Mouse (Mus musculus) forebrain, embryonic 11.5 days (tissue): ENCODE data around the gene Armh3. TPM values are rescaled to one million over a fixed set of nuclear protein-coding genes. Genes with fewer than 3 reads are reported as not detected.

Experiments
- ATAC-seq: fragments of 200-750 bp; cut with Nextera tagmentation; replicated peaks from 2 replicates; pipeline ENCODE4 v1.8.0; 2017; ENCODE audit warnings: moderate TSS enrichment; ENCODE audit not compliant: low FRiP score
- DNase-seq: peaks from one replicate; pipeline ENCODE4 v3.0.0-alpha.2; 2017; ENCODE audit warnings: low spot score
- H3K27ac ChIP-seq: fragments of 300-500 bp; sonication (generic); 2 replicates; pipeline ENCODE4 v1.5.1; 2014; ENCODE audit warnings: low read depth, low read length
- H3K27me3 ChIP-seq: fragments of 300-500 bp; sonication (generic); 2 replicates; pipeline ENCODE4 v1.6.1; 2014; ENCODE audit warnings: mild to moderate bottlenecking, low read length, mixed read lengths; ENCODE audit not compliant: control insufficient read depth, insufficient read depth
- H3K36me3 ChIP-seq: fragments of 300-500 bp; sonication (generic); 2 replicates; pipeline ENCODE4 v1.6.1; 2014; ENCODE audit warnings: mild to moderate bottlenecking, low read length, moderate library complexity, mixed read lengths; ENCODE audit not compliant: control insufficient read depth, insufficient read depth
- H3K4me1 ChIP-seq: fragments of 300-500 bp; sonication (generic); replicated peaks from 2 replicates; pipeline ENCODE4 v1.6.1; 2014; ENCODE audit warnings: low read length, mixed read lengths; ENCODE audit not compliant: control insufficient read depth, insufficient read depth
- H3K4me2 ChIP-seq: fragments of 300-500 bp; sonication (generic); 2 replicates; pipeline ENCODE4 v1.6.1; 2014; ENCODE audit warnings: low read depth, mild to moderate bottlenecking, low read length, moderate library complexity, mixed read lengths; ENCODE audit not compliant: severe bottlenecking
- H3K4me3 ChIP-seq: fragments of 300-500 bp; sonication (generic); 2 replicates; pipeline ENCODE4 v1.5.1; 2014; ENCODE audit warnings: low read depth, low read length
- H3K9ac ChIP-seq: fragments of 300-500 bp; sonication (generic); 2 replicates; pipeline ENCODE4 v1.6.1; 2014; ENCODE audit warnings: low read length
- H3K9me3 ChIP-seq: fragments of 300-500 bp; sonication (generic); 2 replicates; pipeline ENCODE4 v1.6.1; 2016; ENCODE audit warnings: low read length, mixed read lengths; ENCODE audit not compliant: control insufficient read depth
- WGBS: fragments of 180-500 bp; shearing (Covaris S2); extraction: QIAGEN DNeasy Blood & Tissue Kit; methylation state at CpG from one replicate; pipeline ENCODE4 v1.1.7; 2014; 5-methylcytosine and 5-hydroxymethylcytosine counted together
- polyA plus RNA-seq: library from polyadenylated mRNA; unstranded; fragments of >200 nt; fragmentation: Nextera tagmentation; extraction: Ambion mirVana; gene quantifications from 2 replicates; pipeline ENCODE4 v1.2.1, GENCODE M21; 2014

Gene Armh3
- polyA plus RNA-seq, 1 experiment from 2014 or later: 17.2 TPM

DNA sequence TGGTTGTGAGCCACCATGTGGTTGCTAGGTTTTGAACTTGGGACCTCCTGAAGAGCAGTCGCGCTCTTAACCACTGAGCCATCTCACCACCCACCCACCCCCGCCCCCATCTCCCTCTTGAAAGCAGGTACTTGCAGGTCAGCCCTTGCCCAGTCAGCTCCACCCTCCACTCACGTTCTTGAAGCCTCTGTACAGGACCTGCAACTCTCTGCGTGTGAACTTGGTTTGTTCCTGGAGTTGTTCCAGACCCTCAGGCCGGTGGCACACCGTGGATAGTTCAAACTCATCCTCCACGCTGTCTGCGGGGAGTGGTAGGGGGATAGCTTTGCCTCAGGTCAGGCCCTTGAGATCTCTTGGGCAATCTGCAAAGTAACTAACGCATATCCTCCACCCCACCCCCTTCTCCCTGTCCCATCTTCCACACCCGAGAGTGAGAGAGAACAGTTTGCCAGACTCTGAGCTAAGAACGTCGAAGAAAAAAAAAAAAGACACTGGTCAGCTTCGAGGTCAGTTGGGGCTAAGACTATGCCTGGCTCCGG is 202.8 kb downstream of the Armh3 start:
- Histone ChIP-seq H3K9me3 (no peaks in the 10 kb centered on the region), H3K4me3 (0 out of 2 replicates have a peak overlapping the region, but pooled peaks have one; percentile 14), H3K27ac (no peak overlapping the region), H3K4me1 (0 out of 2 replicates have a peak, but pooled peaks cover 2% of the 10 kb centered on the region), H3K4me2 (peak overlapping the region; percentile 53), H3K27me3 (no peaks in the 10 kb centered on the region), H3K9ac (no peak overlapping the region), H3K36me3 (no peaks in the 10 kb centered on the region)
- DNase-seq: no peak
- no peak for ATAC-seq
- WGBS: 30% methylated on average over 15 of the region's 15 CpGs

DNA sequence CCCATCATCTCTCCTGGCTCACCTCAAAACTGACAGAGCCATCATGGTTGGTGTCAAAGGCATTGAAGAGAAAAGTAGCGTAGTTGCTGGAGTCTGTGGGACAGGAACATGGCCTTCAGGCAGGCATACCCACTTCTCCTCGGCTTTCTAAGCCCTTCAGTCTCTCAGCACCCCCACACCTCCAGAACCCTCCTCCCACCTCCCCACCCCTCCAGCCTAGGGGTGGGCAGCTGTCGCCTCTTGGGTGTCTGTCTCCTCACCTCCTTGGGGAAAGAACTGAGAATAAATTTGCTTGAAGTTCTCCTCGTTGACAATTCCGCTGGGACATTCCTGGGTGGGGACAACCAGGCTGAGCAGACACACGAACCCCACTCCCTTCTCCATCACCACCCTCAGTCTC is 203.6 kb downstream of the Armh3 start:
- H3K4me1 ChIP-seq: 0 out of 2 replicates have a peak, but pooled peaks cover 2% of the 10 kb centered on the region
- 89% methylated on average over 6 of the region's 6 CpGs for WGBS

DNA sequence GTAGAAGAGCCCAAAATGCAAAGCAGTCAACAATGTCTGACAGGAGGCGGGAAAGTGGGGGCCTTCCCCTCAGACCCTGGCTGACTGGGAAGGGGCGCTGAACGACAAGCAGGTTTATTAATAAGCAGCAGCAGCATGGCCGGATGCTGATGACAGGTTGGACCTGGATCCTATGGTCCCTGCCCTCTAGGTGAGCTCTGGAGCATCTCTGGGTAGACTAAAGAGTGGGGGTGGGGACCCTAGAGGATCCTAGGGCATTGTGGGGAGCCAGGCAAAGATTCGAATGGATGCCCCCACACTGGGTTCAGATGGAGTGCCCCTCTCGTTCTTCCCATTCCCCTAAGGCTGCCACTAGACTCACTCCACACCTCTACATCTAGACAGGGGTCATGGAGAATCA is 205.9 kb downstream of the Armh3 start:
- 87% methylated on average over 6 of the region's 6 CpGs for WGBS
- no peak overlapping the region for H3K9ac ChIP-seq
- ATAC-seq (no peak), DNase-seq (no peak)
- H3K27me3 ChIP-seq: no peaks in the 10 kb centered on the region
- no peaks in the 10 kb centered on the region for H3K36me3 ChIP-seq
- H3K27ac ChIP-seq: no peak overlapping the region
- H3K4me3 ChIP-seq: no peak overlapping the region
- H3K4me2 ChIP-seq: no peak overlapping the region
- 0 out of 2 replicates have a peak, but pooled peaks cover 2% of the 10 kb centered on the region for H3K4me1 ChIP-seq
- H3K9me3 ChIP-seq: no peaks in the 10 kb centered on the region

More for the DNA sequence above, 203.6 kb downstream of the Armh3 start:
- DNase-seq (no peak), ATAC-seq (no peak)
- no peaks in the 10 kb centered on the region for H3K27me3 ChIP-seq
- no peak overlapping the region for H3K4me2 ChIP-seq
- H3K4me3 ChIP-seq: no peak overlapping the region
- no peaks in the 10 kb centered on the region for H3K36me3 ChIP-seq
- no peak overlapping the region for H3K9ac ChIP-seq
- H3K27ac ChIP-seq: no peak overlapping the region
- no peaks in the 10 kb centered on the region for H3K9me3 ChIP-seq

DNA sequence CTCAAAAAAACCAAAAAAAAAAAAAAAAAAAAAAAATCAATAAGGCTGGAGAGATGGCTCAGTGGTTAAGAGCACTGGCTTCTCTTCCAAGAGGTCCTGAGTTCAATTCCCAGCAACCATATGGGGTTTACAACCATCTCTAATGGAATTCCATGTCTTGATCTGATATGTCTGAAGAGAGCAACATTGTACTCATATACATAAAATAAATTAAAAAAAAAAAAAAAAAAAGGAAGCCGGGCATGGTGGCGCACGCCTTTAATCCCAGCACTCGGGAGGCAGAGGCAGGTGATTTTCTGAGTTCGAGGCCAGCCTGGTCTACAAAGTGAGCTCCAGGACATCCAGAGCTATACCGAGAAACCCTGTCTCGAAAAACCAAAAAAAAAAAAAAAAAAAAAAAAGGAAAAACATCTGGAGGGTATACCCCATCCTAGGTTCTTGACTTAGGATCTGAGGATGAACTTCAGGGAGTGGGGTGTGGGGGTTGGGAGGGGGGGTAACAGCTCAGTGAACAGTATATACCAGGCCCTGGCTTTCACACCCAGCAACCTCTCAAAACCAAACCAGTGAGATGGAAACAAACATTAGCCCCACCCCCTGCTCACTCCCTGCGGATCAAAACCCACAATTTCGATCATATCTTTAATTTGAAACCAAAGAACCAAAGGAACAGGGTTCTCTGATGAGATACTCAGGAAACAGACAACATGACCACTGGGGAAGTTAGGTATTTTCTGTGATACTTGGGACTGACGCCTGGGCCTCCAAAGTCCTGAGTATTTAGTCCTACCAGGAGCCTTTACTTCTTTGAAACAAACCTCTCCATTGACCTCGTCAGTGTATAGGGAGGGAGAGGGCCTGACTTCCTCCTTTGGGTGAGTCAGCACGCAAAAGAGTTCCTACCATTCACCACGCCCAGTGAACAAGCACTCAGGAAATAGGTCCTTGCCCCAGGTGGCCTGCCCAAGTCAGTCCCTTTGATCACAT is 208.1 kb downstream of the Armh3 start:
- Histone ChIP-seq H3K4me1 (no peaks in the 10 kb centered on the region), H3K4me3 (no peak overlapping the region), H3K36me3 (no peaks in the 10 kb centered on the region), H3K9me3 (no peaks in the 10 kb centered on the region), H3K9ac (no peak overlapping the region), H3K27ac (no peak overlapping the region), H3K4me2 (no peak overlapping the region), H3K27me3 (no peaks in the 10 kb centered on the region)
- 82% methylated on average over 13 of the region's 13 CpGs for WGBS
- DNase-seq: no peak
- no peak for ATAC-seq

DNA sequence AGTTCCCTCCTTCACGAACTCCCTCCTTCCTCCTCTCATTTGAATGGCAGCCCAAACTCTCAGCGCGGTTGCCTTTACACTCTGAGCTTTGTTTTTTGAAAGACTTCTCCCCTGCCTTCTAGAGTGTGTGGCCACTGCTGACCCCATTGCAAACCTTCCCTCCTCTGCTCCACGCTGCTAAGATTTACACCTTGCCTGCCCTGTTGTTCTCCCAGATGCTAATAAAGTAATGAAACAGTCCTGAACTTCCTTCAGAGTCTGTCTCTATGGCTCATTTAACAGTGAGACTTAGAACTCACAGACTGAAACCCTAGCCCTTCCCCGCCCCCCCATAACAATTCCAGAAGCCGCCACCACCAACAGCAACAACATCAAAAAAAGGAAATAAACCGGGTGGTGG is 208.9 kb downstream of the Armh3 start:
- H3K27ac ChIP-seq: no peak overlapping the region
- DNase-seq (no peak), ATAC-seq (no peak)
- H3K9ac ChIP-seq: no peak overlapping the region
- no peaks in the 10 kb centered on the region for H3K4me1 ChIP-seq
- H3K36me3 ChIP-seq: no peaks in the 10 kb centered on the region
- H3K27me3 ChIP-seq: no peaks in the 10 kb centered on the region
- 82% methylated on average over 7 of the region's 7 CpGs for WGBS
- H3K9me3 ChIP-seq: no peaks in the 10 kb centered on the region
- no peak overlapping the region for H3K4me3 ChIP-seq
- no peak overlapping the region for H3K4me2 ChIP-seq

DNA sequence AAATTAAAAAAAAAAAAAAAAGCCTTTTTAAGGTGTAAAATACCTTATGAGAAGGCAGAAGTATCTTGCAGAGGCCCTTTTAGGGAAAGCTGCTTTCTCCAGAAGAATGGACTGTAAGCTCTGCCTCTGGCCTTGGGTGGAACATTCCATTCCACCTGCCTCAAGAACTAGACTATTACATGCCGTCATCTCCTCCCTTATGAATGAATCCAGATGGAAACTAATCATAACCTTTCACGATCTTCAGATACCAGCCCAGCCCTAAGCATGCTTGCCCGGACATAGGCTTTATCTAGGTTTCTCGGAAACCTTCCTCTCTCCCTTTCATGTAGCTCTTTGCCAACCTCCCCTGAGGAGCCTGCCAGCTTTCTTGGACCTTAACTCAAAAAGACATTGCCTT is 210.0 kb downstream of the Armh3 start:
- Histone ChIP-seq H3K4me3 (no peak overlapping the region), H3K4me2 (no peak overlapping the region), H3K4me1 (peaks cover 4% of the 10 kb centered on the region; the same call in 1 of the 2 replicates), H3K9ac (no peak overlapping the region), H3K27ac (no peak overlapping the region), H3K9me3 (no peaks in the 10 kb centered on the region), H3K36me3 (no peaks in the 10 kb centered on the region), H3K27me3 (no peaks in the 10 kb centered on the region)
- 88% methylated on average over 4 of the region's 4 CpGs for WGBS
- no peak for DNase-seq
- ATAC-seq: no peak

DNA sequence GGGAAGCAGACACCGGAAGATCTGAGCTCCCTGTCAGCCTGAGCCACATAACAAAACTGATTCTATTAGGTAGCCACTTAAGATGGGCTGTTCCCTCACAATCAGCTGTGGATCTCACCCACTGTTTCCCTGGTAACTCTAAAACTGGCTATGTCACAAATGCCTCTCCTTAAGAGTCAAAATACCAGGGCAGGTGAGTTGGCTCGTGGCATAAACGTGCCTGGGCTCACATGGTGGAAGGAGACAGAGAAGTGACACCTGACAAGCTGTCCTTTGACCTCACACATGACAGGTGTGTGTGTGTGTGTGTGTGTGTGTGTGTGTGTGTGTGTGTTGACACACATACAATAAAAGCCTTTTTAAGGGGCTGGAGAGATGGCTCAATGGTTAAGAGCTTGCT is 210.8 kb downstream of the Armh3 start:
- Histone ChIP-seq H3K27ac (no peak overlapping the region), H3K36me3 (no peaks in the 10 kb centered on the region), H3K4me3 (no peak overlapping the region), H3K9ac (no peak overlapping the region), H3K4me1 (peaks cover 4% of the 10 kb centered on the region; the same call in 1 of the 2 replicates), H3K27me3 (no peaks in the 10 kb centered on the region), H3K9me3 (no peaks in the 10 kb centered on the region), H3K4me2 (no peak overlapping the region)
- 68% methylated on average over 3 of the region's 3 CpGs for WGBS
- DNase-seq (no peak), ATAC-seq (no peak)

DNA sequence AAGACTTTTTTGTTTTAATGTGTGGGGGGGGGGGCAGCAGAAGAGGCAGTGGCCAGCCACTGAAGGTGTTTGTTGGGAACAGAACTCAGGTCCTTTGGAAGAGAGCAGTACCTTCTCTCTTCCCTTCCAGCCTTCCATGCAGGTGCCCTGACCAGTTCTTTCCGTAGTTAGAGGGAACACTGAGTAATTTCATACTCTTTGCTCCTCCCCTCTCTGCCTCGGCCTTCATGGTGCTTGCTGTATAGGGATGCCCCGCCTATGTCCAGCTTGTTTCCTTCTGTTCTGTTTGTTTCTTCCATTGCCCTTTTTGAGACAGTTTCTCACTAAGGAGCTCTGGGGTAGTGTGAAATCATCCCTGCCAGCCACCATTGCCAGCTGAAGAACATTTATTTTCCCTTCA is 212.8 kb downstream of the Armh3 start:
- H3K27ac ChIP-seq: no peak overlapping the region
- H3K36me3 ChIP-seq: no peaks in the 10 kb centered on the region
- ATAC-seq (no peak), DNase-seq (no peak)
- no peak overlapping the region for H3K4me3 ChIP-seq
- no peak overlapping the region for H3K4me2 ChIP-seq
- 68% methylated on average over 3 of the region's 3 CpGs for WGBS
- H3K9me3 ChIP-seq: no peaks in the 10 kb centered on the region
- H3K27me3 ChIP-seq: no peaks in the 10 kb centered on the region
- H3K4me1 ChIP-seq: peaks cover 6% of the 10 kb centered on the region; the same call in 1 of the 2 replicates
- no peak overlapping the region for H3K9ac ChIP-seq
